Mouse (Mus musculus): ENCODE data around the gene Olfr141. TPM values are rescaled to one million over a fixed set of nuclear protein-coding genes. Genes with fewer than 3 reads are reported as not detected.
A peak's percentile ranks its signal among the peaks of the same experiment; 100 is the strongest.

Gene Olfr141
- not detected in 2 replicates for polyA plus RNA-seq (2011; ENCODE audit: insufficient read depth, insufficient read length, low read depth, missing spikeins)

DNA sequence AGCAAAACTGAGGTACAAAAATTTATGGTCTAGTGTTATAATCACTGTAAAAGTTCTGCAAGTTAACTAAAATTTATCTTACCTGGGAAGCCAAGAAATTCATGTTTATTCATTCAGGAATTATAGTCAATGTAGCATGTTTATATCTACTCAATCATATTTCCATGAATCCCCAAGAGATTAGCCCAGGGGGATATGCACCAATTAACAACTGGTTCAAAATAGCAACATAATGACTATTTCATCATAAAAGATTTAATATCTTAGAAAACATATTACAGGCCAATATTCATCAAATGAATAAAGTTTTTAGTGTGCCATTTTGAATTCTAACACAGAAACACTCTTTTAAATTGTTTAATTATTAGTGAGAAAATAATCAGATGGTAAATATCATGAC is at the start of gene Olfr141:
Gene Olfr141, minus strand, starts transcription at position 101 of the 400 bp plus-strand sequence.
- Histone ChIP-seq H3K27ac (ENCODE audit: insufficient read depth, low read length) (no peak within 1 kb of the TSS), H3K9ac (ENCODE audit: low read depth, poor library complexity, severe bottlenecking) (no peak within 1 kb of the TSS), H3K36me3 (ENCODE audit: control insufficient read depth, insufficient read depth, low read length, poor library complexity, severe bottlenecking) (no peaks in the 10 kb centered on the region), H3K4me1 (ENCODE audit: control insufficient read depth, insufficient read depth, low read length) (no peaks in the 10 kb centered on the region), H3K27me3 (ENCODE audit: control insufficient read depth, insufficient read depth, low read length, poor library complexity, severe bottlenecking) (no peaks in the 10 kb centered on the region), H3K9me3 (replicated peaks; ENCODE audit: control insufficient read depth, insufficient read depth, low read length, poor library complexity, severe bottlenecking) (no peaks in the 10 kb centered on the region), H3K4me3 (ENCODE audit: low read depth, low read length) (no peak within 1 kb of the TSS)
- no peak for TF ChIP-seq CTCF (IDR thresholded peaks at IDR 0.05; ENCODE audit: low read depth, low read length)
- TF ChIP-seq POLR2A (IDR thresholded peaks at IDR 0.05; ENCODE audit: insufficient read depth, low read length) = no peak

DNA sequence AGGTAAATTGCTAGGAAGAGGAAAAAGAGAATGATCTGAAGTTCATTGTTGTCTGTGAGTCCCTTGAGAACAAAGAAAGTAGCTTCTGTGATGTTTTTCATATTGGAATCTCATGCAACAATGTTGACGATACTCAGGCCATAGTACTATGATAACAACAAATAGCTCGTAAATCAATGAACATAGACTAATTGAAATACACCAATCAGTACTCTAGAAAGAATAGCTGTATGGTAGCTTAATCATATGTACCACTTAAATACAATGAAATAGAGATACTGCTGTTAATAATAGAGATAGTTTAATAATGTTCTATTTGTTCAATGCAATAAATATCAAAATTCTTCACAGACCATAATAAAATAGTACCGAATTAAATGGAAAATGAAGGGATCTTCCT is 41.8 kb upstream of the Olfr141 start, which contains the start of gene Olfr1095:
Gene Olfr1095, minus strand, starts transcription at position 101 of the 400 bp plus-strand sequence.
- Histone ChIP-seq H3K27ac (ENCODE audit: insufficient read depth, low read length) (no peak within 1 kb of the TSS), H3K9ac (ENCODE audit: low read depth, poor library complexity, severe bottlenecking) (no peak within 1 kb of the TSS), H3K9me3 (replicated peaks; ENCODE audit: control insufficient read depth, insufficient read depth, low read length, poor library complexity, severe bottlenecking) (no peaks in the 10 kb centered on the region), H3K27me3 (ENCODE audit: control insufficient read depth, insufficient read depth, low read length, poor library complexity, severe bottlenecking) (no peaks in the 10 kb centered on the region), H3K4me1 (ENCODE audit: control insufficient read depth, insufficient read depth, low read length) (no peaks in the 10 kb centered on the region), H3K4me3 (ENCODE audit: low read depth, low read length) (no peak within 1 kb of the TSS), H3K36me3 (ENCODE audit: control insufficient read depth, insufficient read depth, low read length, poor library complexity, severe bottlenecking) (no peaks in the 10 kb centered on the region)
- TF ChIP-seq POLR2A (IDR thresholded peaks at IDR 0.05; ENCODE audit: insufficient read depth, low read length) = no peak
- no peak for TF ChIP-seq CTCF (IDR thresholded peaks at IDR 0.05; ENCODE audit: low read depth, low read length)
- no peak for TF ChIP-seq EP300 (IDR thresholded peaks at IDR 0.05; ENCODE audit: insufficient read depth, low read depth, low read length)

DNA sequence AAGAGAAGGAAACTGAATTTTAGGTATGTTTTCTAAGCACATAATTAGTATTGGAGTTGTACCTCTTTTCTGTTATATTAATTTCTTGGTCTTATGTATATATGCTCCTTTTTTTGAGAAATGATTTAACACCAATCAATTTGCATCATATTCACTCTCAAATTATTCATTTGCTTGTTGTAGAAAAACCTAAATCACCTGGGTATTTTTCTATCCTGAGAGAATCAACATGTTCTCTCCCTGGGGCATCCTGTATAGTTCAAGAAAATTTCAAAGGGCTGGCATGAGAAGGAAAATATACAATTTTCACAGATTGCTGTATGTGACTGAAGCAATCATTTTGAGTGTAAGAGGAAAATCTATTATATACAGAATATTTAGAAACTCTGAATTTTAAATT is 14.5 kb upstream of the Olfr141 start, which contains the start of gene Olfr1094:
Gene Olfr1094, plus strand, starts transcription at position 301 of the 400 bp plus-strand sequence.
- no peak for TF ChIP-seq POLR2A (IDR thresholded peaks at IDR 0.05; ENCODE audit: insufficient read depth, low read length)

DNA sequence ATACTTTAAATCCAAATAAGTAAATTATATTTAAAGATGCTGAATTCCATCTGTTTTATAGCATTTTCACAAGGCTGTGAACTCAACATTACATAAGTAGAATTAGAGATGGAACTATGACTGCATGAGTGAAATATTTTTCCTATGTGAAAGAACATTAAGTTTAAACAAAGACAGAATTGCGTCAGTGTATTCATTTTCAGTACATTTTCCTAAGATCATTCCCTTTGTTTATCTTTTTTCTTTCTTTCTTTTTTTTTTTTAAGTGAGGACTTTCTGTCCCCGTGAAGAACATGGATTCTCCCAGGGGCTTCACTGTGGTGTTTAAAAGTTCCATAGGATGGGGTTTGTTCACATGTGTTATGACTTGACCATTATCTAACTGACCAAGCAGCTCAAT is 27.6 kb downstream of the Olfr141 start, which contains the start of gene Olfr1093:
Gene Olfr1093, plus strand, starts transcription at position 301 of the 400 bp plus-strand sequence.
- Histone ChIP-seq H3K4me3 (ENCODE audit: low read depth, low read length) (no peak within 1 kb of the TSS), H3K4me1 (ENCODE audit: control insufficient read depth, insufficient read depth, low read length) (no peaks in the 10 kb centered on the region), H3K9me3 (replicated peaks; ENCODE audit: control insufficient read depth, insufficient read depth, low read length, poor library complexity, severe bottlenecking) (no peaks in the 10 kb centered on the region), H3K27ac (ENCODE audit: insufficient read depth, low read length) (no peak within 1 kb of the TSS), H3K9ac (ENCODE audit: low read depth, poor library complexity, severe bottlenecking) (no peak within 1 kb of the TSS), H3K27me3 (ENCODE audit: control insufficient read depth, insufficient read depth, low read length, poor library complexity, severe bottlenecking) (no peaks in the 10 kb centered on the region), H3K36me3 (ENCODE audit: control insufficient read depth, insufficient read depth, low read length, poor library complexity, severe bottlenecking) (no peaks in the 10 kb centered on the region)
- TF ChIP-seq CTCF (IDR thresholded peaks at IDR 0.05; ENCODE audit: low read depth, low read length) = no peak

More for the DNA sequence above, 14.5 kb upstream of the Olfr141 start, which contains the start of gene Olfr1094:
- Histone ChIP-seq H3K9me3 (replicated peaks; ENCODE audit: control insufficient read depth, insufficient read depth, low read length, poor library complexity, severe bottlenecking) (no peaks in the 10 kb centered on the region), H3K4me3 (ENCODE audit: low read depth, low read length) (no peak within 1 kb of the TSS), H3K27me3 (ENCODE audit: control insufficient read depth, insufficient read depth, low read length, poor library complexity, severe bottlenecking) (no peaks in the 10 kb centered on the region), H3K9ac (ENCODE audit: low read depth, poor library complexity, severe bottlenecking) (no peak within 1 kb of the TSS), H3K36me3 (ENCODE audit: control insufficient read depth, insufficient read depth, low read length, poor library complexity, severe bottlenecking) (no peaks in the 10 kb centered on the region), H3K27ac (ENCODE audit: insufficient read depth, low read length) (no peak within 1 kb of the TSS), H3K4me1 (ENCODE audit: control insufficient read depth, insufficient read depth, low read length) (no peaks in the 10 kb centered on the region)

DNA sequence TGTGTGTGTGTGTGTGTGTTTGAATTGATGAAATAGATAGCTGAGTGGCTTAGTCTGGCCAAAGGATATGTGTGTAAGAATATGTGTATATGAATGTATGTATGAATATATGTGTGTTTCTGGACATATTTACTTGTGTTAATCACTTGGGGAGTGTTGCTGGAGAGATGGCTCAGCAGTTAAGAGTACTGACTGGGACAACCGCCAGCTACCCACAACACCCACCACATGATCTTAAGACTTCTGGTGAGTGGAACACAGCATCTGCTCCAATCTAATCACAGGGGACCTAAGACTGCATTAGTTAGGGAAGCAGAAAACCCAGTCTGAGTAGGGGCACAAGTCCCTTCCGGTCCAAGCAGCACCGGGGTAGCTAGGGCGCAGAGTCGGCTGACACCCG is 48.8 kb downstream of the Olfr141 start:
- Histone ChIP-seq H3K27me3 (ENCODE audit: control insufficient read depth, insufficient read depth, low read length, poor library complexity, severe bottlenecking) (no peaks in the 10 kb centered on the region), H3K9ac (ENCODE audit: low read depth, poor library complexity, severe bottlenecking) (no peak overlapping the region), H3K9me3 (replicated peaks; ENCODE audit: control insufficient read depth, insufficient read depth, low read length, poor library complexity, severe bottlenecking) (no peaks in the 10 kb centered on the region), H3K36me3 (ENCODE audit: control insufficient read depth, insufficient read depth, low read length, poor library complexity, severe bottlenecking) (no peaks in the 10 kb centered on the region), H3K4me1 (ENCODE audit: control insufficient read depth, insufficient read depth, low read length) (no peaks in the 10 kb centered on the region), H3K4me3 (ENCODE audit: low read depth, low read length) (peak overlapping the region; percentile 66), H3K27ac (ENCODE audit: insufficient read depth, low read length) (no peak overlapping the region)
- TF ChIP-seq EP300 (IDR thresholded peaks at IDR 0.05; ENCODE audit: insufficient read depth, low read depth, low read length) = no peak
- TF ChIP-seq POLR2A (IDR thresholded peaks at IDR 0.05; ENCODE audit: insufficient read depth, low read length) = no peak
- TF ChIP-seq CTCF (IDR thresholded peaks at IDR 0.05; ENCODE audit: low read depth, low read length) = no peak

DNA sequence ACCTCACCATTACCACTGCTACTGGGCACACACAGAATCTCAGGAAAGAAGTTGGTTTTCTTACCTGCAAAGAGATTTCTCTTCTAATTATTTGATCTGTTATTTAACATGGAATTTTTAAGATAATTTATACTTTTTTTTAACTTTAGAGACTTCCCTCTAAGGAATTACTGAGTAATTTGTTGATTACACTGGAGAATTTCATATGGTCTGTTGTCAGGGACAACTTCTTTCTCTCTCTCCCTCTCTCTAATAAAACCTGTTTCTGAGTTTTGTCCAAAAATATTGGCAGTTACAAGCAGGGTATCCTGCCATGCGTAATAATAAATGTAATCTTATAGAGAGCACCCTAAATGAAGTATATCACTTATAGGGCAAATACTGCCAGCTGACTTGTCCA is 50.9 kb downstream of the Olfr141 start, which contains the start of gene Olfr1090:
Gene Olfr1090, minus strand, starts transcription at position 101 of the 400 bp plus-strand sequence.
- Histone ChIP-seq H3K36me3 (ENCODE audit: control insufficient read depth, insufficient read depth, low read length, poor library complexity, severe bottlenecking) (no peaks in the 10 kb centered on the region), H3K9me3 (replicated peaks; ENCODE audit: control insufficient read depth, insufficient read depth, low read length, poor library complexity, severe bottlenecking) (no peaks in the 10 kb centered on the region), H3K4me3 (ENCODE audit: low read depth, low read length) (no peak within 1 kb of the TSS), H3K4me1 (ENCODE audit: control insufficient read depth, insufficient read depth, low read length) (no peaks in the 10 kb centered on the region), H3K9ac (ENCODE audit: low read depth, poor library complexity, severe bottlenecking) (no peak within 1 kb of the TSS), H3K27ac (ENCODE audit: insufficient read depth, low read length) (no peak within 1 kb of the TSS), H3K27me3 (ENCODE audit: control insufficient read depth, insufficient read depth, low read length, poor library complexity, severe bottlenecking) (no peaks in the 10 kb centered on the region)
- TF ChIP-seq EP300 (IDR thresholded peaks at IDR 0.05; ENCODE audit: insufficient read depth, low read depth, low read length) (no peak), POLR2A (IDR thresholded peaks at IDR 0.05; ENCODE audit: insufficient read depth, low read length) (no peak), CTCF (IDR thresholded peaks at IDR 0.05; ENCODE audit: low read depth, low read length) (no peak)

Other genes with a start within 250 kb of the Olfr141 start
- gene Olfr1082, start 211.1 kb downstream of the Olfr141 start, polyA plus RNA-seq (2011; ENCODE audit: insufficient read depth, insufficient read length, low read depth, missing spikeins) = not detected in 2 replicates
- gene Olfr1084, start 170.3 kb downstream of the Olfr141 start, polyA plus RNA-seq (2011; ENCODE audit: insufficient read depth, insufficient read length, low read depth, missing spikeins) = not detected in 2 replicates
- not detected in 2 replicates for gene Olfr1085, start 148.0 kb downstream of the Olfr141 start, polyA plus RNA-seq (2011; ENCODE audit: insufficient read depth, insufficient read length, low read depth, missing spikeins)
- not detected in 2 replicates for gene Olfr1086, start 129.9 kb downstream of the Olfr141 start, polyA plus RNA-seq (2011; ENCODE audit: insufficient read depth, insufficient read length, low read depth, missing spikeins)
- gene Olfr1087, start 111.6 kb downstream of the Olfr141 start, polyA plus RNA-seq (2011; ENCODE audit: insufficient read depth, insufficient read length, low read depth, missing spikeins) = not detected in 2 replicates
- not detected in 2 replicates for gene Olfr1089, start 76.3 kb downstream of the Olfr141 start, polyA plus RNA-seq (2011; ENCODE audit: insufficient read depth, insufficient read length, low read depth, missing spikeins)
- gene Olfr1090, start 51.0 kb downstream of the Olfr141 start, polyA plus RNA-seq (2011; ENCODE audit: insufficient read depth, insufficient read length, low read depth, missing spikeins) = not detected in 2 replicates
- not detected in 2 replicates for gene Olfr1093, start 27.5 kb downstream of the Olfr141 start, polyA plus RNA-seq (2011; ENCODE audit: insufficient read depth, insufficient read length, low read depth, missing spikeins)
- not detected in 2 replicates for gene Olfr1094, start 14.6 kb upstream of the Olfr141 start, polyA plus RNA-seq (2011; ENCODE audit: insufficient read depth, insufficient read length, low read depth, missing spikeins)
- not detected in 2 replicates for gene Olfr1095, start 41.7 kb upstream of the Olfr141 start, polyA plus RNA-seq (2011; ENCODE audit: insufficient read depth, insufficient read length, low read depth, missing spikeins)
- not detected in 2 replicates for gene Gm13723, start 64.8 kb upstream of the Olfr141 start, polyA plus RNA-seq (2011; ENCODE audit: insufficient read depth, insufficient read length, low read depth, missing spikeins)
- gene Olfr1097, start 82.2 kb upstream of the Olfr141 start, polyA plus RNA-seq (2011; ENCODE audit: insufficient read depth, insufficient read length, low read depth, missing spikeins) = not detected in 2 replicates
- not detected in 2 replicates for gene Olfr1098, start 114.5 kb upstream of the Olfr141 start, polyA plus RNA-seq (2011; ENCODE audit: insufficient read depth, insufficient read length, low read depth, missing spikeins)
- gene Olfr1099, start 150.7 kb upstream of the Olfr141 start, polyA plus RNA-seq (2011; ENCODE audit: insufficient read depth, insufficient read length, low read depth, missing spikeins) = not detected in 2 replicates
- not detected in 2 replicates for gene Olfr1100, start 169.9 kb upstream of the Olfr141 start, polyA plus RNA-seq (2011; ENCODE audit: insufficient read depth, insufficient read length, low read depth, missing spikeins)
- not detected in 2 replicates for gene Olfr1101, start 181.2 kb upstream of the Olfr141 start, polyA plus RNA-seq (2011; ENCODE audit: insufficient read depth, insufficient read length, low read depth, missing spikeins)
- not detected in 2 replicates for gene Olfr1102, start 188.4 kb upstream of the Olfr141 start, polyA plus RNA-seq (2011; ENCODE audit: insufficient read depth, insufficient read length, low read depth, missing spikeins)
- gene Olfr1104, start 217.1 kb upstream of the Olfr141 start, polyA plus RNA-seq (2011; ENCODE audit: insufficient read depth, insufficient read length, low read depth, missing spikeins) = not detected in 2 replicates
- not detected in 2 replicates for gene Olfr1105, start 226.5 kb upstream of the Olfr141 start, polyA plus RNA-seq (2011; ENCODE audit: insufficient read depth, insufficient read length, low read depth, missing spikeins)
- not detected in 2 replicates for gene Olfr1106, start 242.3 kb upstream of the Olfr141 start, polyA plus RNA-seq (2011; ENCODE audit: insufficient read depth, insufficient read length, low read depth, missing spikeins)

Data from ES-Bruce4 (cell line).